Mouse (Mus musculus) C2C12 (cell line): ENCODE measurements around the gene Crabp1. TPM values are rescaled to one million over a fixed set of nuclear protein-coding genes. Genes with fewer than 3 reads are reported as not detected.

ENCODE experiments used
- H3K27me3 ChIP-seq: one replicate; pipeline ENCODE4 v1.6.1; 2011; ENCODE audit not compliant: control insufficient read depth, insufficient read depth, insufficient read length
- H3K36me3 ChIP-seq: one replicate; pipeline ENCODE4 v1.6.1; 2011; ENCODE audit not compliant: control insufficient read depth, insufficient read depth
- H3K4me3 ChIP-seq: one replicate; pipeline ENCODE4 v1.5.1; 2011; ENCODE audit warnings: mild to moderate bottlenecking, control low read depth; ENCODE audit not compliant: poor library complexity, insufficient read depth, severe bottlenecking
- H3K79me2 ChIP-seq: one replicate; pipeline ENCODE4 v1.6.1; 2011; ENCODE audit not compliant: control insufficient read depth, insufficient read depth
- H3K79me3 ChIP-seq: one replicate; pipeline ENCODE4 v1.6.1; 2011; ENCODE audit warnings: low read depth, control low read depth
- H3ac ChIP-seq: one replicate; pipeline ENCODE3; 2011; ENCODE audit warnings: low read depth; ENCODE audit not compliant: control insufficient read depth, insufficient read length
- CEBPB ChIP-seq: IDR thresholded peaks from one replicate; pipeline ENCODE4 v1.6.1; 2011; ENCODE audit warnings: low read depth, mild to moderate bottlenecking, control low read depth, moderate library complexity
- CTCF ChIP-seq: IDR thresholded peaks from one replicate; pipeline ENCODE4 v1.5.1; 2011; ENCODE audit not compliant: control insufficient read depth, insufficient read depth, insufficient read length
- FOSL1 ChIP-seq: IDR thresholded peaks from one replicate; pipeline ENCODE4 v1.8.0; 2011; ENCODE audit warnings: mild to moderate bottlenecking, low read length; ENCODE audit not compliant: poor library complexity, insufficient read depth, severe bottlenecking
- MAX ChIP-seq: IDR thresholded peaks from one replicate; pipeline ENCODE4 v1.6.1; 2011; ENCODE audit warnings: mild to moderate bottlenecking, control low read depth
- MYOD1 ChIP-seq: IDR thresholded peaks from one replicate; pipeline ENCODE4 v1.6.1; 2011; ENCODE audit warnings: low read depth; ENCODE audit not compliant: control insufficient read depth, insufficient read length
- MYOG ChIP-seq: IDR thresholded peaks from one replicate; pipeline ENCODE4 v1.6.1; 2011; ENCODE audit not compliant: control insufficient read depth, insufficient read length; ENCODE audit errors: extremely low read depth
- USF1 ChIP-seq: IDR thresholded peaks from one replicate; pipeline ENCODE4 v1.6.1; 2011; ENCODE audit warnings: low read depth, mild to moderate bottlenecking, control low read depth, moderate library complexity
- polyA plus RNA-seq: library from polyadenylated mRNA; unstranded; fragments of >200 nt; fragmentation: generic; extraction: Trizol; gene quantifications from one replicate; pipeline ENCODE4 v1.2.1, GENCODE M21; 2012; ENCODE audit warnings: missing spikeins

Crabp1 gene
- polyA plus RNA-seq, 1 experiment: not detected

- H3K79me2 ChIP-seq: no peaks in the 10 kb centered on the region
- H3K79me3 ChIP-seq: no peaks in the 10 kb centered on the region
- no peaks in the 10 kb centered on the region for H3K36me3 ChIP-seq
- no peak overlapping the region for H3K4me3 ChIP-seq
- no peak overlapping the region for H3ac ChIP-seq
- TF ChIP-seq FOSL1 (no peak), MYOD1 (no peak), CTCF (no peak), USF1 (no peak), MYOG (no peak), CEBPB (no peak)
- no peaks in the 10 kb centered on the region for H3K27me3 ChIP-seq
Measured at GRCm38 (mm10) chr9:54784003-54784402, 19.5 kb downstream of the Crabp1 start.

GRCm38 (mm10) chr9:54785215-54785614 lies 20.7 kb downstream of the Crabp1 start:
- Histone ChIP-seq H3K79me2 (no peaks in the 10 kb centered on the region), H3K27me3 (no peaks in the 10 kb centered on the region), H3K4me3 (no peak overlapping the region), H3ac (no peak overlapping the region), H3K36me3 (no peaks in the 10 kb centered on the region), H3K79me3 (no peaks in the 10 kb centered on the region)
- no peak for TF ChIP-seq USF1
- no peak for TF ChIP-seq FOSL1
- TF ChIP-seq MYOD1: no peak
- no peak for TF ChIP-seq MYOG
- no peak for TF ChIP-seq MAX
- no peak for TF ChIP-seq CEBPB
- TF ChIP-seq CTCF: no peak

DNA sequence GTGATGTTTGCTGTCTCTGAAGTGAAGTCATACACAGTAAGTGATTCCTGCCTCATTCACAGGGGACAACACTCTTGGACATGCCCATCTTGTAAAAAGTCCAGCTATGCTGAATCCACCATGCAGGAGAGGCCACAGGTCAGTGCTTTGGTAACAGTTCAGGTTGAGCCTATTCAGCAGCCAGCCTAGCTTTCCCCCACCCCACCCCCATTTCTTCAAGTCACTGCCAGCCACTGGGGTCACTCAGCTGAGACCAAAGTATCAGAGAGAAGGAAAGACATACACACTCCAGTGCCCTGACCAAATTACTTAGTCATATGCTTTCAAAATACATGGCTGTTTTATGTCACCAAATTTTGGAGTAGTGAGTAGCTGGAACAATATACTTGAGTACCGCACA lies 21.5 kb downstream of the Crabp1 start:
- no peak for TF ChIP-seq CEBPB
- no peak for TF ChIP-seq MYOD1
- TF ChIP-seq MYOG: no peak
- no peak for TF ChIP-seq FOSL1
- no peak for TF ChIP-seq CTCF
- no peak for TF ChIP-seq MAX
- TF ChIP-seq USF1: no peak
- H3ac ChIP-seq: no peak overlapping the region
- no peaks in the 10 kb centered on the region for H3K79me3 ChIP-seq
- H3K79me2 ChIP-seq: no peaks in the 10 kb centered on the region
- no peaks in the 10 kb centered on the region for H3K27me3 ChIP-seq
- H3K36me3 ChIP-seq: no peaks in the 10 kb centered on the region
- no peak overlapping the region for H3K4me3 ChIP-seq

DNA sequence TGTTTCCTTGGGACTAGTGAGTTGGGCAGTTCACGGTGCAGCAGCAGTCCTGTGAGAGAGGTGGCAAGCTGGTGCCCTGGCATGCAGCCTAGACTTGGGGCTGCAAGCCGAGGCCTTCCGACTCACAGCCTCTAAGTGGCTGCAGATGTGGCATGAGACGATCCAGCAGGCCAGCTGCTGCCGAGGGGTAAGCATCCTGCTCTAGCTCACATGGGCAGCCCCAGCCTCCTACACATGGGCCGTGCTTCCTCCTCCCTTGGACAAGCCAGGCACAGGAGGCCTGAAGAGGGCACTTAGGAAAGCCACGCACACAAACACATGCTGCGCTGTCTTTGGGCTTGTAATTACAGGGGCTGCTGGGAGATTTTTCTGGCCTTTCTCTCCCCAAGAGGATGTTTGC lies 23.2 kb downstream of the Crabp1 start:
- no peak overlapping the region for H3ac ChIP-seq
- no peaks in the 10 kb centered on the region for H3K79me3 ChIP-seq
- no peak overlapping the region for H3K4me3 ChIP-seq
- H3K27me3 ChIP-seq: no peaks in the 10 kb centered on the region
- H3K79me2 ChIP-seq: no peaks in the 10 kb centered on the region
- no peak for TF ChIP-seq MAX
- no peak for TF ChIP-seq CEBPB
- no peak for TF ChIP-seq USF1
- TF ChIP-seq MYOD1: no peak
- TF ChIP-seq FOSL1: no peak
- no peak for TF ChIP-seq MYOG
- TF ChIP-seq CTCF: no peak
- no peaks in the 10 kb centered on the region for H3K36me3 ChIP-seq

DNA sequence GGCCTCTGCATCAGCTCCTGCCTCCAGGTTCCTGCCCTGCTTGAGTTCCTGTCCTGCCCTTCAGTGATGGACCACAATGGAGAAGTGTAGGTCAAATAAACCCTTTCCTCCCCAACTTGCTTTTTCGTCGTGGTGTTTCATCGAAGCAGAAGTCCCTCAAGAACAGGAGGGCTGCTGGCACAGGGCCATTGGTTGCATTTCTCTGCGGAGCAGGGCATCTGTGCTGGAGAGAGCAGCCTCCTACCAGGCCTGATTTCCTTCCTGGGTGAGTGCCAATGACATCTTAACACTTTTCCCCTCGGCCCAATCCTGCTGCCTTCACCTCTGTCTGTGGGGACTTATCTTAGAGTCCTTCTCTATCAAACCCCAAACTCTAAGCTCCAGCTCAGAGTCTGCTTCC lies 25.7 kb downstream of the Crabp1 start:
- Histone ChIP-seq H3K4me3 (no peak overlapping the region), H3K79me2 (no peaks in the 10 kb centered on the region), H3K27me3 (no peaks in the 10 kb centered on the region), H3ac (no peak overlapping the region), H3K36me3 (no peaks in the 10 kb centered on the region), H3K79me3 (no peaks in the 10 kb centered on the region)
- no peak for TF ChIP-seq MAX
- TF ChIP-seq USF1: no peak
- no peak for TF ChIP-seq MYOD1
- TF ChIP-seq FOSL1: no peak
- no peak for TF ChIP-seq CEBPB
- TF ChIP-seq MYOG: no peak
- TF ChIP-seq CTCF: no peak

GRCm38 (mm10) chr9:54801460-54801961 lies 37.0 kb downstream of the Crabp1 start:
- TF ChIP-seq FOSL1 (no peak), USF1 (no peak), MYOG (no peak), CTCF (no peak), MAX (no peak)
- no peaks in the 10 kb centered on the region for H3K36me3 ChIP-seq
- H3K79me2 ChIP-seq: no peaks in the 10 kb centered on the region
- H3K27me3 ChIP-seq: no peaks in the 10 kb centered on the region
- H3K4me3 ChIP-seq: no peak overlapping the region
- peaks cover 1% of the 10 kb centered on the region for H3K79me3 ChIP-seq
- no peak overlapping the region for H3ac ChIP-seq
